Mouse (Mus musculus): ENCODE data around the gene Akap6. TPM values are rescaled to one million over a fixed set of nuclear protein-coding genes. Genes with fewer than 3 reads are reported as not detected.

The Akap6 gene
- total and polyA plus RNA-seq, 3 experiments = not detected

- no peak overlapping the region for H3K4me3 ChIP-seq (ENCODE audit: control insufficient read depth in 1 of 2, insufficient read depth in 1 of 2, low read depth in 2 of 2, low read length in 2 of 2)
- no peak for TF ChIP-seq GABPA (IDR thresholded peaks at IDR 0.05; ENCODE audit: low read depth, low read length)
- TF ChIP-seq E2F4 (IDR thresholded peaks at IDR 0.05; ENCODE audit: borderline replicate concordance, low read depth, low read length) = no peak
- no peak for TF ChIP-seq ETS1 (IDR thresholded peaks at IDR 0.05; ENCODE audit: low read depth, low read length)
- TF ChIP-seq CTCF (IDR thresholded peaks at IDR 0.05 in 2 of 3, conservative IDR thresholded peaks at IDR 0.05 in 1 of 3; ENCODE audit: control insufficient read depth in 1 of 3, insufficient read depth in 1 of 3, low read depth in 2 of 3, low read length in 3 of 3, poor library complexity in 1 of 3, severe bottlenecking in 1 of 3) = no peak
- no peak for TF ChIP-seq EP300 (IDR thresholded peaks at IDR 0.05; ENCODE audit: low read depth in 1 of 2, low read length in 2 of 2)
- no peak for TF ChIP-seq NRF1 (IDR thresholded peaks at IDR 0.05; ENCODE audit: insufficient read depth, low read depth, low read length, poor library complexity, severe bottlenecking)
- no peak for TF ChIP-seq MAZ (IDR thresholded peaks at IDR 0.05; ENCODE audit: low read depth, low read length)
- TF ChIP-seq CHD1 (IDR thresholded peaks at IDR 0.05; ENCODE audit: low read depth, low read length) = no peak
- TF ChIP-seq NELFE (IDR thresholded peaks at IDR 0.05; ENCODE audit: low read depth, low read length) = no peak
- TF ChIP-seq POLR2A (IDR thresholded peaks at IDR 0.05; ENCODE audit: control insufficient read depth in 1 of 2, insufficient read depth in 1 of 2, low read depth in 1 of 2, low read length in 2 of 2, poor library complexity in 1 of 2) = no peak
- no peak for TF ChIP-seq TCF12 (IDR thresholded peaks at IDR 0.05; ENCODE audit: low read depth, low read length)
- TF ChIP-seq POLR2AphosphoS5 (IDR thresholded peaks at IDR 0.05; ENCODE audit: borderline replicate concordance, low read depth, low read length) = no peak
- no peaks in the 10 kb centered on the region for H3K4me1 ChIP-seq (ENCODE audit: control insufficient read depth in 1 of 2, insufficient read depth in 2 of 2, low read length in 2 of 2)
- H3K27ac ChIP-seq (ENCODE audit: control insufficient read depth, low read depth, low read length) = no peak overlapping the region
- no peaks in the 10 kb centered on the region for H3K79me2 ChIP-seq (ENCODE audit: control insufficient read depth, insufficient read depth, low read length, poor library complexity)
- no peaks in the 10 kb centered on the region for H3K9me3 ChIP-seq (replicated peaks; ENCODE audit: insufficient read depth, low read length)
- no peaks in the 10 kb centered on the region for H3K36me3 ChIP-seq (ENCODE audit: control insufficient read depth in 1 of 2, insufficient read depth in 2 of 2, low read length in 2 of 2)
- no peak for DNase-seq (ENCODE audit: low read depth, low spot score)
- H3K9ac ChIP-seq (ENCODE audit: control insufficient read depth, low read depth, low read length, poor library complexity, severe bottlenecking) = no peak overlapping the region
- H3K27me3 ChIP-seq (ENCODE audit: control insufficient read depth in 1 of 2, insufficient read depth in 2 of 2, low read length in 2 of 2) = no peaks in the 10 kb centered on the region
Measured at GRCm38 (mm10) chr12:53060903-53061302, 361.7 kb downstream of the Akap6 start.

- TF ChIP-seq ETS1 (IDR thresholded peaks at IDR 0.05; ENCODE audit: low read depth, low read length) (no peak), POLR2AphosphoS2 (IDR thresholded peaks at IDR 0.05; ENCODE audit: low read length) (no peak), TAL1 (IDR thresholded peaks at IDR 0.05; ENCODE audit: low read length) (no peak), MEF2A (IDR thresholded peaks at IDR 0.05; ENCODE audit: extremely low read depth, insufficient replicate concordance, low read depth, low read length, poor library complexity, severe bottlenecking) (no peak), BHLHE40 (IDR thresholded peaks at IDR 0.05; ENCODE audit: borderline replicate concordance, low read depth, low read length) (no peak), CHD2 (IDR thresholded peaks at IDR 0.05; ENCODE audit: low read length) (no peak), SIN3A (IDR thresholded peaks at IDR 0.05; ENCODE audit: low read length) (no peak), MYC (IDR thresholded peaks at IDR 0.05; ENCODE audit: low read depth, low read length) (no peak), HCFC1 (IDR thresholded peaks at IDR 0.05; ENCODE audit: low read depth, low read length) (no peak), USF2 (IDR thresholded peaks at IDR 0.05; ENCODE audit: borderline replicate concordance in 1 of 2, insufficient read depth in 1 of 2, low read depth in 1 of 2, low read length in 2 of 2) (no peak), ZC3H11A (IDR thresholded peaks at IDR 0.05; ENCODE audit: low read depth, low read length) (no peak), UBTF (IDR thresholded peaks at IDR 0.05; ENCODE audit: borderline replicate concordance, insufficient read depth, low read depth, low read length) (no peak), SMC3 (IDR thresholded peaks at IDR 0.05; ENCODE audit: low read depth, low read length) (no peak), MAX (IDR thresholded peaks at IDR 0.05; ENCODE audit: low read length) (no peak), KAT2A (conservative IDR thresholded peaks at IDR 0.05; ENCODE audit: low read depth, low read length) (no peak), GABPA (IDR thresholded peaks at IDR 0.05; ENCODE audit: low read depth, low read length) (no peak), USF1 (IDR thresholded peaks at IDR 0.05; ENCODE audit: low read depth, low read length) (no peak), JUND (IDR thresholded peaks at IDR 0.05; ENCODE audit: low read depth, low read length) (no peak), TCF12 (IDR thresholded peaks at IDR 0.05; ENCODE audit: low read depth, low read length) (no peak), ZMIZ1 (IDR thresholded peaks at IDR 0.05; ENCODE audit: low read depth, low read length) (no peak)
- Histone ChIP-seq H3K27me3 (ENCODE audit: control insufficient read depth in 1 of 2, insufficient read depth in 2 of 2, low read length in 2 of 2) (no peaks in the 10 kb centered on the region), H3K27ac (ENCODE audit: control insufficient read depth, low read depth, low read length) (no peak overlapping the region), H3K79me2 (ENCODE audit: control insufficient read depth, insufficient read depth, low read length, poor library complexity) (no peaks in the 10 kb centered on the region), H3K4me1 (ENCODE audit: control insufficient read depth in 1 of 2, insufficient read depth in 2 of 2, low read length in 2 of 2) (no peaks in the 10 kb centered on the region), H3K36me3 (ENCODE audit: control insufficient read depth in 1 of 2, insufficient read depth in 2 of 2, low read length in 2 of 2) (no peaks in the 10 kb centered on the region), H3K9ac (ENCODE audit: control insufficient read depth, low read depth, low read length, poor library complexity, severe bottlenecking) (no peak overlapping the region), H3K9me3 (replicated peaks; ENCODE audit: insufficient read depth, low read length) (no peaks in the 10 kb centered on the region), H3K4me3 (ENCODE audit: control insufficient read depth in 1 of 2, insufficient read depth in 1 of 2, low read depth in 2 of 2, low read length in 2 of 2) (no peak overlapping the region)
- DNase-seq (ENCODE audit: low read depth, low spot score) = no peak
Measured at GRCm38 (mm10) chr12:53061466-53062124, 362.4 kb downstream of the Akap6 start.
